Mouse (Mus musculus) midbrain, embryonic 11.5 days (tissue): ENCODE data around the gene Mettl16. TPM values are rescaled to one million over a fixed set of nuclear protein-coding genes. Genes with fewer than 3 reads are reported as not detected.

Experiments
- ATAC-seq: fragments of 200-750 bp; cut with Nextera tagmentation; 2 replicates; pipeline ENCODE4 v1.8.0; 2017; ENCODE audit warnings: moderate TSS enrichment, moderate library complexity; ENCODE audit not compliant: low FRiP score
- DNase-seq: peaks from one replicate; pipeline ENCODE4 v3.0.0; 2015; ENCODE audit warnings: low spot score; ENCODE audit errors: missing footprints
- H3K27ac ChIP-seq: fragments of 300-500 bp; sonication (generic); 2 replicates; pipeline ENCODE4 v1.5.1; 2014; ENCODE audit warnings: low read depth, low read length
- H3K27me3 ChIP-seq: fragments of 300-500 bp; sonication (generic); 2 replicates; pipeline ENCODE4 v1.6.1; 2014; ENCODE audit warnings: mild to moderate bottlenecking, low read length, moderate library complexity, mixed read lengths; ENCODE audit not compliant: control insufficient read depth, insufficient read depth
- H3K36me3 ChIP-seq: fragments of 300-500 bp; sonication (generic); 2 replicates; pipeline ENCODE4 v1.6.1; 2014; ENCODE audit warnings: mild to moderate bottlenecking, low read length, moderate library complexity, mixed read lengths; ENCODE audit not compliant: control insufficient read depth, insufficient read depth
- H3K4me1 ChIP-seq: fragments of 300-500 bp; sonication (generic); 2 replicates; pipeline ENCODE4 v1.6.1; 2014; ENCODE audit warnings: low read length; ENCODE audit not compliant: control insufficient read depth, insufficient read depth
- H3K4me2 ChIP-seq: fragments of 300-500 bp; sonication (generic); 2 replicates; pipeline ENCODE4 v1.6.1; 2014; ENCODE audit warnings: mild to moderate bottlenecking, moderate library complexity
- H3K4me3 ChIP-seq: fragments of 300-500 bp; sonication (generic); 2 replicates; pipeline ENCODE4 v1.5.1; 2014; ENCODE audit warnings: low read depth, low read length
- H3K9ac ChIP-seq: fragments of 300-500 bp; sonication (generic); 2 replicates; pipeline ENCODE4 v1.6.1; 2014; ENCODE audit warnings: low read length
- H3K9me3 ChIP-seq: fragments of 300-500 bp; sonication (generic); 2 replicates; pipeline ENCODE4 v1.6.1; 2016; ENCODE audit warnings: low read length; ENCODE audit not compliant: control insufficient read depth
- WGBS: fragments of 180-500 bp; shearing (Covaris S2); extraction: QIAGEN DNeasy Blood & Tissue Kit; methylation state at CpG from one replicate; pipeline ENCODE4 v1.1.7; 2014; 5-methylcytosine and 5-hydroxymethylcytosine counted together
- polyA plus RNA-seq: library from polyadenylated mRNA; unstranded; fragments of >200 nt; fragmentation: Nextera tagmentation; extraction: Ambion mirVana; gene quantifications from 2 replicates; pipeline ENCODE4 v1.2.1, GENCODE M21; 2014

The Mettl16 gene
- polyA plus RNA-seq, 1 experiment from 2014 or later = 48.5 TPM

GRCm38 (mm10) chr11:74748022-74748421 is 22.6 kb upstream of the Mettl16 start:
- Histone ChIP-seq H3K4me1 (no peaks in the 10 kb centered on the region), H3K4me2 (no peak overlapping the region), H3K27ac (no peak overlapping the region), H3K4me3 (no peak overlapping the region), H3K36me3 (no peaks in the 10 kb centered on the region), H3K9ac (no peak overlapping the region), H3K27me3 (no peaks in the 10 kb centered on the region), H3K9me3 (no peaks in the 10 kb centered on the region)
- no peak for DNase-seq
- 71% methylated on average over 4 of the region's 4 CpGs for WGBS
- no peak for ATAC-seq

DNA sequence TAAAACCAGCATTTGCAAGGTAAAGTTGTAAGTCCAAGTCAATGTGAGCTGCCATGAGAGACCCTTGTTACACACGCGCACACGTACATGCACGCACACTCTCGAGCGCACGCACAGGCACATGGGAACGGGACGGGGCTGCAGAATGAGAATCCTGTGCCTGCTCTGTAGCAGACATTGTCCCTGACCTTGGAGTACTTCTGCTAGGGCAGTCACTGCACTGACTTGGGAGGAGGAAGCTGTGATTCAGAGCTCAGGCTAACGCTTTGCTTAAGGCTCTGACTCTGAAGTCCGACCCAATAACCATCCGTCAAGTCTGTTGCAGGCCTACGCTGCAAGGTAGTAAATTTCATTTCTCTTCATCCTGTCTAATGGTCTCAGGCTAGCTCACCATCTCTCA is 21.4 kb upstream of the Mettl16 start:
- no peak overlapping the region for H3K4me2 ChIP-seq
- ATAC-seq = no peak
- 94% methylated on average over 13 of the region's 13 CpGs for WGBS
- no peaks in the 10 kb centered on the region for H3K27me3 ChIP-seq
- H3K9ac ChIP-seq = no peak overlapping the region
- no peak overlapping the region for H3K27ac ChIP-seq
- H3K36me3 ChIP-seq = no peaks in the 10 kb centered on the region
- H3K4me3 ChIP-seq = no peak overlapping the region
- DNase-seq = no peak
- H3K9me3 ChIP-seq = no peaks in the 10 kb centered on the region
- no peaks in the 10 kb centered on the region for H3K4me1 ChIP-seq

DNA sequence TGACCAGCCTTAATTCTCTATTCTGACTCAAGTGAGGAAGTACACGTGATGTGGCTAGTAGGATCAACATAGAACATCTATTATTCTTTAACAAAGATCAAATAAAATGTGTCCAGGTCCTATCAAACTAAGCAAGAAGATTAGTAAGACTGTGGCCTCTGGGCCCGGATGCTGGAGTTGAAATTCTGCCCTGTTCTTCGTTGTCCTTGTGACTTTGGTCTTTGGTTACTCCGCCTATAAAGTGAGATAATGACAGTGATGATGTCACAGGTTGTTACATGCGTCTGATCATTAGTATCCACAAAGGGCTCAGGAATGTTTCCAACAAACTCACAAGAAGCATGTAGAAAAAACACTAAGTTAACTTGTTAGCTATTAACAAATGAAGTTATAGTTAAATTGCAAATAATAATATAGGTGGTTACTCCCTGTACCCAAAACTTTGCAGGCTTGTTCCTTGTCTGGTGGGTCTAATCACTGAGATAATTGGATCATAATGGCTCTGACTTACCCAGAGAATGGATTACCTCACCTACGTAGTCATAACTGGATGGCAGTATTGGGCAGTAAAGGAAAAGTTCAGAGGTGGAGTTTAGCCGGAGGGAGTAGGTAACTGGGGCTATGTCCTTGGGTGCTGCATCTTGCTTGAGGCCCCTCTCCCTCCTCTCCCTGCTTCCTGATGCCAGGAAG is 19.8 kb upstream of the Mettl16 start:
- Histone ChIP-seq H3K36me3 (no peaks in the 10 kb centered on the region), H3K27ac (no peak overlapping the region), H3K9ac (no peak overlapping the region), H3K4me1 (no peaks in the 10 kb centered on the region), H3K4me3 (no peak overlapping the region), H3K27me3 (no peaks in the 10 kb centered on the region), H3K9me3 (no peaks in the 10 kb centered on the region), H3K4me2 (no peak overlapping the region)
- ATAC-seq = no peak
- WGBS = 91% methylated on average over 7 of the region's 7 CpGs
- no peak for DNase-seq

- Histone ChIP-seq H3K36me3 (no peaks in the 10 kb centered on the region), H3K4me2 (no peak overlapping the region), H3K27me3 (no peaks in the 10 kb centered on the region), H3K9ac (no peak overlapping the region), H3K27ac (no peak overlapping the region), H3K9me3 (no peaks in the 10 kb centered on the region), H3K4me1 (no peaks in the 10 kb centered on the region), H3K4me3 (no peak overlapping the region)
- 0 out of 2 replicates have a peak, but pooled peaks have one; percentile 44 for ATAC-seq
- WGBS = 45% methylated on average over 9 of the region's 9 CpGs
- no peak for DNase-seq
Measured at GRCm38 (mm10) chr11:74751352-74752066, 19.1 kb upstream of the Mettl16 start.

DNA sequence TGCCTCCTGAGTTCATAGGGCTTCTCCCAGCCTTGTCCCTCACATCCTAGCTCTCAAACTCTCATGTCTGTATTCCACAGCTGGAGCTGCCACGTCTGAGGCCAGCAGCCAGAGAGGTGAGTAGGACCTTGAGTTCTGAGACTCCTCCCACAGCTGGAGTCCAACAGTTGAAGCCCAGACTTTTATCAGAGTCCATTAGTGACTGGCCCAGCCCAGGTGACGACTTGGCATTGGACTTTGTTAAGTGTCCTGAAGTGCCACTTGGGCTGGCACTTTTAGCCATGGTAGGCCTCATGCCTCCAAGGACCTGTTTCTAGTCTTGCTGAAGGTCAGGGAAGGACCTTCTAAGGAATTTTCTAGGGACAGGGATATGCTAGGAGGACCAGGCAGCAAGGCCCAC is 14.0 kb upstream of the Mettl16 start:
- H3K27ac ChIP-seq = no peak overlapping the region
- no peak overlapping the region for H3K9ac ChIP-seq
- no peak overlapping the region for H3K4me3 ChIP-seq
- no peaks in the 10 kb centered on the region for H3K27me3 ChIP-seq
- DNase-seq = no peak
- no peak overlapping the region for H3K4me2 ChIP-seq
- WGBS = 73% methylated on average over 2 of the region's 2 CpGs
- no peaks in the 10 kb centered on the region for H3K9me3 ChIP-seq
- H3K4me1 ChIP-seq = no peaks in the 10 kb centered on the region
- H3K36me3 ChIP-seq = no peaks in the 10 kb centered on the region
- no peak for ATAC-seq

DNA sequence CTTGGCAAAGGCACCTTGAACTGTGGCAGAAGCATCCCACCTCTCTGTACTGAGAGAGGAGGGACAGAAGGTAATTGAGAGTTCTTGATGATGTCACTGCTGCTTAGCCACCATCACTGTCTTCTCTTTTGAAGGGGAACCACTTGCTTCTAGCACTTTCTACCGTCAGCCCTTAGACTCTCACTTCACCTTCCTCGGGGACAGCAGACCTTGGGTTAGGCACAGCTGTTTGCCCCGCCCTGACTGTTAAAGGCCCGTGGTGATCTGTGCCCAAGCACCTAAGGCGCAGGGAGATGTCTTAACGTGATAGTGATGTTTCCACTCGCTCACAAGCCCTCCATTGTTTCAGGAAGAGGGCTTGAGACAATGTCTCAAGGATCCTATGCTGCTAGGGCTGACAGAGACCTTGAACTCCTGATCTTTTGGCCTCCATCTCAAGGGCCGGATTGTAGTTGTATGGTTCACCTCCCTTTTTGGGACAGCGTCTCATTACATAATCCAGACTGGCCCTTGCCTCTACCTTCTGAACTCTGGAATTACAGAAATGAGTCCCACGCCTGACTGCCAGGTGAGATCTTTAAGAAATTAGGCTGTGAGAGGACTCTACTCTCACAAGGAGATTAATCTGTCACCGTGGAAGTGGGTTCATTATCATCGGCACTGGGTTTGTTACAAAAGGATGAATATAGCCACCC is 9.5 kb upstream of the Mettl16 start:
- no peaks in the 10 kb centered on the region for H3K9me3 ChIP-seq
- no peaks in the 10 kb centered on the region for H3K4me1 ChIP-seq
- H3K4me3 ChIP-seq = no peak overlapping the region
- H3K36me3 ChIP-seq = no peaks in the 10 kb centered on the region
- no peak overlapping the region for H3K9ac ChIP-seq
- H3K27ac ChIP-seq = no peak overlapping the region
- no peak for ATAC-seq
- DNase-seq = no peak
- no peak overlapping the region for H3K4me2 ChIP-seq
- WGBS = 76% methylated on average over 12 of the region's 12 CpGs
- no peaks in the 10 kb centered on the region for H3K27me3 ChIP-seq

GRCm38 (mm10) chr11:74763960-74764625 is 6.5 kb upstream of the Mettl16 start:
- ATAC-seq = no peak
- Histone ChIP-seq H3K36me3 (no peaks in the 10 kb centered on the region), H3K9me3 (no peaks in the 10 kb centered on the region), H3K4me2 (no peak overlapping the region), H3K4me1 (no peaks in the 10 kb centered on the region), H3K27ac (no peak overlapping the region), H3K4me3 (no peak overlapping the region), H3K27me3 (no peaks in the 10 kb centered on the region), H3K9ac (no peak overlapping the region)
- 84% methylated on average over 10 of the region's 10 CpGs for WGBS
- DNase-seq = no peak

- H3K4me1 ChIP-seq = peaks cover 7% of the 10 kb centered on the region; the same call in 1 of the 2 replicates
- DNase-seq (no peak), ATAC-seq (no peak)
- no peaks in the 10 kb centered on the region for H3K27me3 ChIP-seq
- no peaks in the 10 kb centered on the region for H3K9me3 ChIP-seq
- WGBS = 85% methylated on average over 4 of the region's 4 CpGs
- no peaks in the 10 kb centered on the region for H3K36me3 ChIP-seq
- no peak overlapping the region for H3K9ac ChIP-seq
- H3K27ac ChIP-seq = no peak overlapping the region
- H3K4me3 ChIP-seq = no peak overlapping the region
- no peak overlapping the region for H3K4me2 ChIP-seq
Measured at GRCm38 (mm10) chr11:74767469-74767868, 3.2 kb upstream of the Mettl16 start.
